Mouse (Mus musculus) left cerebral cortex, postnatal 14 days (tissue): Measurements from ENCODE around the gene Tprn. TPM values are rescaled to one million over a fixed set of nuclear protein-coding genes. Genes with fewer than 3 reads are reported as not detected.

ENCODE experiments used
- DNase-seq, 2 experiments: peaks; one replicate each; pipeline ENCODE4 v3.0.0; 2021 to 2022; ENCODE audit warnings: low spot score in 2 of 2, mixed read lengths in 1 of 2
- intact Hi-C: fragments of 180-260 bp; cut with DNase I; formaldehyde crosslinking; loops from one replicate; pipeline ENCODE4 v1.15.1; 2025
- total RNA-seq, 2 experiments: library from RNA; stranded (reverse); gene quantifications; 2 replicates each; pipeline ENCODE4 v1.2.3; 2021

Gene Tprn
- total RNA-seq, 2 experiments from 2014 or later, result 14.2 to 15.7 TPM

GRCm38 (mm10) chr2:25262795-25263622, 591 bp downstream of the Tprn start:
- intact Hi-C loops, result no loop called here
- DNase-seq, result no peak

GRCm38 (mm10) chr2:25263623-25264285, 1.3 kb downstream of the Tprn start:
- intact Hi-C loops, result no loop called here
- no peak for DNase-seq

GRCm38 (mm10) chr2:25264286-25264660, 1.9 kb downstream of the Tprn start:
- intact Hi-C loops, result no loop called here
- no peak for DNase-seq

- DNase-seq, result no peak
- intact Hi-C loops, result no loop called here
These were observed 2.4 kb downstream of the Tprn start for GRCm38 (mm10) chr2:25264851-25265250.

- intact Hi-C loops, result no loop called here
- no peak for DNase-seq
These were observed 3.7 kb downstream of the Tprn start for GRCm38 (mm10) chr2:25265897-25266656.

- intact Hi-C loops, result no loop called here
These were observed 4.3 kb downstream of the Tprn start for GRCm38 (mm10) chr2:25266720-25267119.

GRCm38 (mm10) chr2:25267241-25267640, 4.8 kb downstream of the Tprn start:
- DNase-seq, result no peak
- intact Hi-C loops, result no loop called here

More at GRCm38 (mm10) chr2:25266720-25267119, 4.3 kb downstream of the Tprn start:
- no peak for DNase-seq

DNA sequence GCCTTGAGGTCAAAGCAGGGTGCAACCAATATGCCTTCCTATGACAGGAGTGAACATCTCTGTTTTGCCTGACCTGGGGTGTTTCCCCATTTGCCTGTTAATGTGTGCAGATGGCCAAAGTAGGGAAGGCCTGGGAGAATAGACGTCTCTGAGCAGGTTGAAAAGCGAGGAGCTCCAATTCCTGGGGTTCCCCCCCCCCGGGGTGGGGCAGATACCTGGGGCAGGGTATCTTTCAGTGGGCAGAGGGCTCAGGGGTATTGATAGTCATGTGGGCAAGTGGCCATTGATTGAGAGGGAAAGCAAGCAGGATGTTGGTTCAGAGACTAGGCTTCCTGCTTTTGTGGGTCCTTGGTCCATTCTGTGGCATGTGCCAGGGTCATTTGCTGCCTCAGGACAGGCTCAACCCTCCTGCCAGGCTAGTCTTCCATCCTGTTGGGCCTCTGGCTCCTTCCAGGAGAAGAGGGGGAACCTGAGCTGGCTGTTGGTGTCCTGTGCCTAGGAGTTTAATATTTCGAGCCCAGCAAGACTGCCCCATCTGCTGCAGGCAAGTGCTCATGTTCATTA, 5.4 kb downstream of the Tprn start:
- DNase-seq, result no peak
- intact Hi-C loops, result no loop called here

- DNase-seq, result peak; percentile 97 to 98
- intact Hi-C loops, result loop anchor here (5.0 kb wide), 1 partner anchor 45 kb away; no protein-coding TSS in a partner anchor
These were observed 9.6 kb downstream of the Tprn start, which contains the start of the genes Ssna1 and Anapc2 for GRCm38 (mm10) chr2:25271827-25272511. TSS of gene Ssna1 (minus strand) at chr2:25272438. TSS of gene Anapc2 (plus strand) at chr2:25272478.

DNA sequence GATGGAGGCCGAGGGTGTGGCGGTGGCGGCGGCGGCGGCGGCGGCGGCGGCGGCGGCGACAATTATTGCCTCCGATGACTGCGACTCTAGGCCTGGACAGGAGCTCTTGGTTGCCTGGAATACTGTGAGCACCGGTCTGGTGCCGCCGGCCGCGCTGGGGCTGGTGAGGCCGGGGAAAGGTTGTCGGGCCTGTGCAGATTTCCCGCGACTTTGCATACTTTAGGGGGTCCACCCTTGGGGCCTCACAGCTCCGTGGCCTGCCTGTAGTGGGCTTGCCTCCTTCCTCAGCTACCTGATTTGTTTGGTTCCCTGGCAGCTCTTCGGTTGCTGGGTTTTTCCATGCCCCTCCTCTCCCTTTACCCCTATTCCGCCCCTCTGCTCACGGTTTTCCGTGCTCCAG, 10.1 kb downstream of the Tprn start:
- intact Hi-C loops, result loop anchor here (5.0 kb wide), 1 partner anchor 45 kb away; no protein-coding TSS in a partner anchor
- no peak for DNase-seq

DNA sequence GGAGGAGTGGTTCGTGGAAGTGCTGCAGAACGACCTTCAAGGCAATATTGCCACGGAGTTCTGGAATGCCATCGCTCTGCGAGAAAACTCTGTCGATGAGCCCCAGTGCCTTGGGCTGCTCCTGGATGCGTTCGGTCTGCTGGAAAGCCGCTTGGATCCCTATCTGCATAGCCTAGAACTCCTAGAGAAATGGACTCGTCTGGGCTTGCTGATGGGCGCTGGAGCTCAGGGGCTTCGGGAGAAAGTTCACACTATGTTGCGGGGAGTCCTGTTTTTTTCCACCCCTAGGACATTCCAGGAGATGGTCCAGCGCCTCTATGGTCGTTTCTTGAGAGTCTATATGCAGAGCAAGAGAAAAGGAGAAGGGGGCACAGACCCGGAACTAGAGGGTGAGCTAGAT, 10.6 kb downstream of the Tprn start:
- no peak for DNase-seq
- intact Hi-C loops, result loop anchor here (5.0 kb wide), 1 partner anchor 46 kb away; no protein-coding TSS in a partner anchor

GRCm38 (mm10) chr2:25278928-25279882, 16.8 kb downstream of the Tprn start:
- intact Hi-C loops, result loop anchor here (5.0 kb wide), 1 partner anchor 48 kb away; no protein-coding TSS in a partner anchor
- DNase-seq, result peak; percentile 83 to 87

DNA sequence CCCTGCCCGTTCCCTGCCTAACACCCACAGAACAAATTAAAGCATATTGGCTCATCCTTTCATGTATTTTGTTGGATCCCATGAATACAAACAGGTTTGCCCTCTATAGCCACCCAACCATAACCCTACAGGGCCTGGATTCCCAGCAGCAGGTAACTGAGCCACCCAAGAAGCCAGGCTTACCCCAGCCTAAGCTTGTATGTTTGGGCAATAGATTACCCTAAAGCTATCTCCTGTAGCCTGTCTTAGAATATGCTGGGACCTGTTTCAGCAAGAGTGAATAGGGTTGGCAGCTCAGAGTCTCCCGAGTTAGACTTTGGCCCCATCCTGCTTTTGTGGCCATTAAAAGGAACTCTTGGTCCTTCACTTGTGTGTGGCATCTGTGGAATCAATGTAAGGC, 23.1 kb downstream of the Tprn start:
- intact Hi-C loops, result no loop called here
- DNase-seq, result no peak

DNA sequence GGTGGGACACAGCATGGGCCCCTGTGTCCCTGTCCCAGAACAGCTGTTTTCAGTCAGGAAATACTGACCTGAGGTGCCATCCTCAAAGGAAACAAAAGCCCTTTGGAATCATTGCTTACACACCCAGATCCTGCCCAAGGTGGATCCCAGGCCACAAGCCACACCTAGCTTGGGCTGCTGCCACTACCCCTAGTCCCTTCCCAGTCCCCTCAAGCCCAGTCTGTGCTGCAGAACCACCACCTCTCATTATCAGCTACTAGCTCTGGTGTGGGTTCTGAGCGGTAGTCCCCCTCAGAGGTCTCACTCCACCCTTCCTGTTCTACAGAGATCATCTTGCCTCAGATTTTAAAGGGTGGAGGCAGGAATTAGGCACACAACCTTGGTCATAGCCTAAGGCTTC, 23.9 kb downstream of the Tprn start:
- DNase-seq, result no peak
- intact Hi-C loops, result no loop called here

- no peak for DNase-seq
- intact Hi-C loops, result no loop called here
These were observed 24.6 kb downstream of the Tprn start for GRCm38 (mm10) chr2:25286837-25287636.

- no peak for DNase-seq
- intact Hi-C loops, result no loop called here
These were observed 25.7 kb downstream of the Tprn start, which contains the start of gene Tmem210 for GRCm38 (mm10) chr2:25287927-25288649. TSS of gene Tmem210 (plus strand) at chr2:25288145.
